Mouse (Mus musculus) retina, adult 2 months (tissue): ENCODE data around the gene Cstad.

Experiments
- DNase-seq: peaks from one replicate; pipeline ENCODE4 v3.0.0-alpha.2; 2012; ENCODE audit warnings: low read depth, low spot score

Cstad gene

DNA sequence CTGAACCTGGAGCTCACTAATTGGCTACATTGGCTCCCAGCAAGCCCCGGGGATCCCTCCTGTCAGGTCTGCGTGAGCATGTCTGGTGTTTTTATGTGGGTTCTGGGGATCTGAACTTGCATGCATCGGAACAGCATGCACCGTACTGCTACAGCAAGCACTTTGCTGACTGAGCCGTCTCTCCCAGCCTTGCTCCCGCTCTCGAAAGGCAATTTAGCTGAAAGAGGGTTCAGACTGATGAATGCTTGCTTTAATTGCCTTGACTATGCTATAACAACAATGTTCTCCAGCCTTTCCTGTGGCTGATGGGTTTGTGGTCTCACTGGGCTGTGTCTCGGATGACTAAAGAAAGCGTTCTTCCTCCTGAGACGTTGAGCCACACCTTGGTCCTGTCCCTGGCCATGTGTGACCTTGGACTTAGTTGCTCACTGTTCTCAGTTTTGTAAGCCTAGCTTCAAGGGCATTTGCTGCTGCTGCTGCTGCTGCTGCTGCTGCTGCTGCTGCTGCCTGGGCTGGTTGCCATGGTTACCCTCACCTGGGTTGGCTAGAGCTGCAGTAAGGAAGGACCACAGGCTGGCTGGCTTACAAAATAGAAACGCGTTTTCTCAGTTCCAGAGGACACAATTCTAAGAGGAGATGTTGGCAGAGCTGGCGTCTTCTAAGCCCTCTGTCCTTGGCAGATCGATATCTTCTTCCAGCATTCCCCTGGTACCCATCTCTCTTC, 34.4 kb downstream of the Cstad start:
- no peak for DNase-seq

DNA sequence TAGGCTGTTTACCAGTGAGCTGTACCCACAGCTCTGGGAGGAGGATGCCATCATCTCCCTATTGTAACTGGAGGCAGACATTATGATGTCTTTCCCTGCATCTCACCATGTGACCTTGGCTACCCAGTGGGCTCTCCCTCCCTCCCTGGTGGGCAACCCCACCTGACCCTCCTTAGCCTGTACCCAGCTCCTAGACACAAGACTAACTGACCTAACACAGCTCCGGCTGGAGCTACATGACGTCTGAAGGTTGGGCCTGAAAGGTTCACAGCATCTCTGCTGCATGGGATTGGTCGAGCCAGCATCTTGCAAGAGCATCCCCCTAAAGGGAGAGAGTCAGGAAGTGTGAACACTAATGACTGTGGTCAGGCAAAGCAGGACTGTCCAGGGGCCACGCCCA, 35.0 kb downstream of the Cstad start:
- DNase-seq, result no peak

DNA sequence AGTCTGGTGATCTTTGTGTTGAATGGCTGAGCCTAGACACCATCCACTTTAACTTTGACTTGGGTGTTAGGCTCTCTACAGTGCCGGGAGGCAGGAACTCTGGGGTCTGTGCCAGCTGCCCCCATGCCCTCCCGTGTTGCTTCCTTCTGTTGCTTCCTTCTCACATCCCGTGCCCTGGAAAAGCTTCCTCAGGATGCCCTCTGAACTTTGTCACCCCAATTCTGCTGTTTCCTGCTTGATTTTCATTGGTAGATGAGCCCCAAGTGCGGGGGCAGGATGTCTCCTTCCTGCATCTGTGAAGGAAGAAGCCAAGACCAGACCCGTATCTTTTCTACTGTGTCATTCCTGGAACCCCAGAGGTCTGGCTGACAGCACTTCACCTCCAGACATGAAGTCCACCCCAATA, 41.4 kb downstream of the Cstad start:
- DNase-seq, result no peak

DNA sequence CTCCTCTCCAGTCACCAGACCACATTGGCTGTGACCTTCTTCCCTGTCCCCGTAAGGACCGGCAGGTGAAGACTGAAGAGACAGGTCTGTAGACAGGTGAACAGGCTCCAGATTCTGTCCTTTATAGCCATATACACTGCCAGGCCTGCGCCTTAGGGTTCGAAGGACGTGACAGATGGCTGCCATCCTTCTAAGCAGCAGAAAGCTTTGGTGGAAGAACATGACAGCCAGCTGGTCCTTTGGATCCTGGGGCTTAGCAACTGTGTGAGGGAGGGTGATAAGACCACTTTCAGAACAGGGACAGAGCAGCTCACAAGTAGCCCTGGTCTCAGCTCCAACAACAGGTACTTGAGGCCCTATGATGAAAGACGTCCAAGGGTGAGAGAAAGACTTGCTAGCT, 43.2 kb downstream of the Cstad start:
- no peak for DNase-seq

DNA sequence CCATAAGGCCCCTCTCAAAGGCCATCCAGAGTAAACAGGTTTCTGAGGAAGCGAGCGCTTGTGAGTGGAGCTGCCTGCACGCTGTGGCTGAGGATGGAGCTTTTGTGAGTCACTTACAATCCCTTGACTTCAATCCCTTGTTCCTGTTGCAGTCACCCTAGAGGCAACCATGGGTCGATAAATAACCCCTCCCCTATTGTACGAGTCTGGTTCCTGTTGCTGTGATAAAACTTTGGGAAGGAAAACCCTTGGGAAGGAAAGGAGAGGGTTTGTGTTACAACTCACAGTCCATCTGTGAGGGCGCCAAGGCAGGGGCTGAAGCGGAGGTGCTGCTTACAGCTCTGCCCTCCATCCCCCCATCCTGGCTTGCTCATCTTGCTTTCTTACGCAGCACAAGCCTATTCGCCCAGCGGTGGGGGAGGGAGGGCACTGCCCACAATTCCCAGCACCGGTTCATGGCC, 45.2 kb downstream of the Cstad start:
- DNase-seq, result no peak

DNA sequence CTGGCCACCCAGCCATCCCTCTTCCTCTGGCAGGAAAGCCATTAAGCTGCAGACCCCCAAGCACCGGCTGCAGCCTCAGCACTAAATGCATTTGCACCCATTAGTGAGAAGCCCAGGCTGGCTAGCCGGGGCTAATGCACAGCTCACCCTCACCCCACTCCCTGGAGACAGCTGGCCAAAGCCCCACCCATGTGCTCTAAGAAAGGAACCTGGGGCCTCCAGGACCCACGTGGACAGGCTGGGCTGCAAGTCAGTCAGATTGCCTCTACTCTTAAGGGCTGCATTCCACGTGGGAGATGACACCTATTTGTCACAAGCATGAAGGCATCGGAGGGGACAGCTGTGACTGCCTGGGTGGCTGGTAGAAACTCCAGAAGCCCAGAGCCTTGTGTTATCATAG, 48.0 kb downstream of the Cstad start:
- no peak for DNase-seq

DNA sequence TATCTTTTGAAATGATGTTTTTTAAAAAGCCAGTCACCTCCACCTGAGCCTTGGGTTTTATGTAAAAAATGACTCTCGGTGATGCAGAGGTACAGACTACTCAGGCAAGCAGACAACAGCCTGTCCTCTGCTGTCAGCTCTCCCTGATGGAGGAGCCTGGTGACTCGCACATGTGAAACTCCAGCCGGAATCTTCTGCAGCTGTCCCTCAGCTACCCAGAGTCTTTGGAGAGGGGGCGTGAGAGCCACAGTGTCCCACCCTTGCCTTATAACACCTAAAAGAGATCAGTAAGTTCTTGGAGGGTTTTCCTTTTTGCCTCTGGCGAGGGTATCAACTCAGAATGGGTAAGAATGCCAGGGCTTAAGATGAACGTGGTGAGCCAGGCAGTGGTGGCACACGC, 48.6 kb downstream of the Cstad start:
- no peak for DNase-seq

DNA sequence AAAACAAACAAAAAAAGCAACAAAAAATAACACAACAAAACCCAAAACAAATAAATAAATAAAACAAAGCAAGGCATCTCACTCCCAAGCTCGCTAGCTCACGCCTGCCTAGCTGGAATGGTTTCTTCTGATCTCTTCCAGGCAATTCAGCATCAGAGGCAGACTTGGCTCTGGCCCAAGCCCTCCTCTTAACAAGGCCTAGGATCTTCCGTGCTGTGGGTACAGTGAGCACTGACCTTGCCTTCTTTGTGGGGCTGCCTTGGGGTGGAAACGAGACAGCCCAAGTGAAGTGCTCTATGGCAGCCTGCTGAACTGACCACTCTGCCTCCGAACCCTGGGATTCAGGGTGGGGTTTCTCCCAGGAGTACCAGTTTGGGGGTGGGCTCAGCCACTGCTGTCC, 52.0 kb downstream of the Cstad start:
- DNase-seq, result no peak

DNA sequence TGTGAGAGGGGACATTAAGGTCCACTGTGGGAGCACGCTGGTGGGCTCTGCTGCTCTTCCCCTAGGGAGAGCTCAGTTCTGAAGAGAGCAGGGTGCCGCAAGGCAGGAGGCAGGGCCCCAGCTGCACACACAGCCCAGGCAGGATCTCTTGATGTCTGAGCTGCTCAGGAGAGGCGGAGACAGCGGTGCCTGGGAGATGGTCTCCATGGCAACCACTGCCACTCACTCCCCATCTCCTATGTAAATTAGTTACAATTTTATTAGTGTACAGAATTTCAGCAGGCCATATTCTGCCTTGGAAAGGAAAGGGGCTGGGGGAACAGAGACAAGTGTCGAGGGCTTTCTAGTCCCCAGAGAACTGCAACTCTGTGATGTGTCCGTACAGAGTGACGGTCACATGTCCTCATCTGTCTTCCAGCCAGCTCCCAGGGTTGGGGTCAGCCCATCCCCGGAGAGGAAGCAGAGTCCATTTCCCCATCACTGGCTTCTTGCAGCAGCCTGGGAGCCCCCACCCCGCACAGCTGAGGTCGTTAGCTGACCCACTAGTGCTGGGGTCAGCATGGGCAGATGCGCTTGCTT, 52.6 kb downstream of the Cstad start:
- DNase-seq, result no peak

DNA sequence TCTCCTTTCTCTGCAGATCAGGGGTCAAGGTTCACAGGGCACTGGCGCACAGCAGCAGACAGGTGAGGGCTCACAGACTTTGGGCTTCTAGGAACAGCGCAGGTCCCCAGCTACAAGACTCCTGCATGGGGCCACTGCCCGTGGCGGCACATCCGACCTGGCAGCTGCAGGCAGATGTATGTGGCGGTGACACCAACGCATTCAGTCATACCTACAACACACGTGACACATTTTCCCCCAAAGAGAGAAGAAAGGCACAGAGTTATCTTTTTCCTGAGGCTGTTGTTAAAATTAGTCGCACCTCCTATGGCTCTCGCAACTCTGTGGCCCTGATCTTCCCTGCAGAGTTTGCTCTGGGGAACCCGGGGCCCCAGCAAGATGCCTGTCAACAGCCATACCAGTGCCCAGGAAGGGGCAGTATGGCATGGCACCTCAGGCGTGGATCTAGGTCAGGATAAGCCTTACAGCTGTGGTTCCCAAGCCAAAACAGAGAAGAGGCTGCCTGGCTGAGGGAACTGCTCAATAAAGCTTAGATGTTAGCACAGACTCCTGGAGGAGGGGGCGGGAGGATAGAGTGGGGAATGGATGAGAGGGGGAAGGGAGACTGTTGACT, 53.1 kb downstream of the Cstad start:
- no peak for DNase-seq

DNA sequence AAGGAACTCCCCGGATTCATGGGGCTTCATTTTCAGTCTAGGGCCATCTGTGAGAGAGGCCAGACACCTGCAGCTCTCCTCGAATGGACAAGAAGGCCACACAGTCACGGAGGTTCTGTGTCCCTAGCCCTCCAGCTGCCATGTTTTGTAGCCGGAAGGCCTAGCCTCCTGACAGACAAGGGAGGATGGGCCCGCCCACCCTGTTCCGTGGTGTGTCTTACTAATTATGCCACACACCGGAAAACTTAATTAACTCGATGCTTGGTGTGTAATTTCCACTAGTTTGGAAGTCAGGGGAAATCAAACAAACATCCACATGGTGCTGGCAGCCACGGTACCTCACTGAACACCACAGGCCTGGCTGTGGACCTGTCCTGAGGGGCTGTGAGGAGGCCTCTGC, 55.4 kb downstream of the Cstad start:
- DNase-seq, result no peak

DNA sequence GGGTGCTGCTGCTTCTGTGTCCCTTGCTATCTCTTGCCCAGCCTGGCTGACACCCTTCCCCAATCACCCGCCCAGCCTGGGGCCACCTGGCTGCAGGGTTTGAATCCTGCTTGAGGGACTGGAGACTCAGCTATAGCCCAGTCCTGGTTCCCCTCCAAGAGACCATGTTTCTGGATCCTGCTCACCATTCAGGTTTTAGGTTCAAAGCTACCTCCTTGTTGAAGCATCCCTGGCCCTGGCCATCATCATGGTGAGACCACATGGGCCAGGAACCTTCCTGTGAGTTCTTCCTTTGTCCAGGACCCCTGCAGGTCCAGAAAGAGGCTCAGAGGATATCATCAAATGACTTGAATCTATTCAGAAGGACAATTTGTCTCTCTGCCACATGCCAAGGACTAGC, 57.0 kb downstream of the Cstad start:
- no peak for DNase-seq

DNA sequence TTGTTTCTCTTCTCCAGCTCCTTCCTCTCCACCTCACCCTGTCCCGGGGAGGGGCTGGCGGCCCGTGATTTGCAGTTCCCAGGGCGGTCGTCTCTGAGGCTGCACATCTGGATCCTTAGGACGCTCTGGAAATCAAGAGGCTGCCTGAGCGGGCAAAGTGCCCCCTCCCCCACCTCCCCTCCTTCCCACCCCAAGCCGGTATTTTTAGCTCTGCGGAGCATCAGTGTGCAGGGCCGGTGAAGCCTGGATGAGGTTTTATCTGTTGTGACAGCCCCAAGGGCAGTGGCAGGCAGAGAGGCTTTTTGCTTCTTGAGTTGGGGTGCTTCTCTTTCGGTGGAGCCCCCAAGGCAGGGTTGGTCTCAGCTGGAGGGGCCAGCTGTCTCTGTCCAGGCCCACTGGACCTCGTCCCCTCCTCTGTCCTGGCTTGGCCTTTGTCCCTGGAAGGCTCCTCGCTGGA, 57.8 kb downstream of the Cstad start:
- no peak for DNase-seq

DNA sequence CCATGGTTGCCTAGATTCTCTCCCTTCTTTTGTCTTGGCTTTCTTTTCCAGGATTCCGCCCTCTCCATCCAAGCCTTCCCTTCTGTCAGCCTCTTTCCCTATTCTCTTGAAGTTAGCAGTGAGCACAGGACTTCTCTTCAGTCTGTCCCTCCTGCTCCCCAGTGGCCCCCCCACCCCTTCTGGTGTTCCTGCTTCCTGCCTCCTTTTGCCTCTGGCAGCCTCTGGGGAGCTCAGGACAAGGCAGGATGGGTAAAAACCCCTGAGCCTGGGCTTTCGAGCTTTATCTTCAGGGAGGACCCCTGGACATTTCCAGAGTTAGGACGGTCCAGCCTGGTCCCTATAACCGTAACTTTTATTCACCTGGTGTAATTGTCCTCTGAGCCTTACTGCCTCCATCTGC, 58.2 kb downstream of the Cstad start:
- DNase-seq, result no peak

DNA sequence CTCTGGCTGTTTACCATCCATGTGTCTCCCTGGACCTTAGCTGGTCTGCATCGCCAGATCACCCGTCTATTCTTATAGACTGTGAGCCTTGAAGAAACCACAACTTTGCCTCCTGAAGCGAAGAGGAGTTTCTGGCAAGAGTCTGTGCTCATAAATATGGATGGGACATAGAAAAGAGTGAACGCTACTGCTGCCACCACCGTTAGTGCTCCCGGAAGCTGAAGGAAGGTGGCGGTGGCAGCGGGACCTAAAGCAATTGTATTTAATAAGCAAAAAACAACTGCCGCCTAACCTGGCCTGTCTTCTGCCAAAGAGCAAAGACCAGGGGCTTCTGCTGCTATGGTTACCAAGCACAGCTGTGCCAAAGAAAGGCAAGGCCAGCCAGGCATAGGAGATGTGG, 59.3 kb downstream of the Cstad start:
- DNase-seq, result no peak

DNA sequence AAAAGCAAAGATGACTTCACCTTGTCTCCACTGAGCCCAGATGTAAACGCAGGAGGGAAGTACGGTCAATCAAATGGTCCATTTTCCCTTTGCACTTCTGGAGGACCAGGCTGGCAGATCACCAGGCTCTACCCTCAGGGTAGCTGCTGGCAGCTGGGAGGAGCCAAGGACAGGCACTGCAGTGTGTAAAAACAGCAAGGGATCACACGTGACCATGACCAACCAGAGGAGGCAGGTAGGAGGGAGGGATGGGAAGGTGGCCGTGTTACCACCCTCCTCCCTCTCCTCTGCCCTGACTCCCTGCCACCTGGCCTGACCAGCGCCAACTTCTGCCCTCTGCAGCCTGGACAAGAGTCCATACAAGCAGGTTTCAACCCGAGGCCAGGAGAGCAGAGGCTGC, 59.7 kb downstream of the Cstad start:
- no peak for DNase-seq

DNA sequence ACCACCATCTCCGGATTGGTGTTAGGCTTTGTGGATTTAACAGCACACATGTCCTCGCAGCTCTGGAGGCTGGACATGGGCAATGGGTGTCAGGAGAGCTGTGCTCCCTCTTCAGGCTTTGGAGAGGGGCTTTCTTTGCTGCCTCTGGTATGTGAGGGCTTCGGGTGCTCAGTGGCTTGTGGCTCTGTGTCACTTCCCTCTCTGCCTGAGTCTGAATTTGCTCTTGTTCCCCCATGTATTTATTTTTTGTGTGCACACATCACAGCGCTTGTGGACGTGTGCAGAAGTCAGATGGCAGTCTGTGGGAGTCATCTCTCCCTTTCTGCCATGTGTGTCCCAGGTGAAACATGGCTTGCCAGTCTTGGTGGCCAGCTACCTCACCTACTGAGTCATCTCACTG, 60.9 kb downstream of the Cstad start:
- DNase-seq, result no peak

DNA sequence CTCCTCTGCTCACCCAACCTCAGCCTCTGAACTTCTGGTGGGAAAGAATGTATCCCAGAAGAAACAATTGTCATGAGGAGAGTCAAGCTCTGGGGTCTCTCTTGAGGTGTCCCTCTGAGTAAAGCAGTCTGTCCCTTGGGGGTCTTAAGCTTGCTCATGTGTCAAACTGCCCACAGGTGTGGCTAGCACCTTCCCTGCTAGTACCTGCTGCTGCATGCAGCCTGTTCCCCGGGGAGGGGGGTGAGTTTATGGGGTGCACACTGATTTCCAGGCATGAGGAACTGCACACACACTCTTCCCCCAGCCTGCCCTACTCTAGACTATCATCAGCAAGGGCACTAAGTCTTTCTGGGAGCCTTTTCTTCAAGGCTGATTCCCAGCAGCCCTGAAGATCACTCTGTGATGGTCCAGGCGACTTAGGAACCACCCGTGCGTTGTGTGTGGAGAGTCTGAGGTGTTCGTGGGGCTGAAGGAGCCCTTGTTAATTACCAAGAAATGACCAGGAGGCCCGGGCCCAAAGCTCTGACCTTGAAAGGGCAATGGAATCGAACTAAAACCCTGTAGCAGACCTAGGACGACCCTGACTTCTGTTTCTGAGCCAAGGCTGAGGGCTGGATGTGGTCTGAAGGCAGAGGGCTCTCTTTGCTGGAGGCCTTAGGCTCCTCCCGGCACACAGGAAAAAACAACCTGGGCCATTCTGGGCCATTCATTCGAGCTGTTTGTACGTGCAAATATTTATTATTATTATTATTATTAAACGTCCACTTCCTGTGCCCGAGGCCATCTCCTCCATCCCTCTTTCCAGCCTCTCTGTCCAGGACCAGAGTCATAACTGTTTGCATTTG, 62.1 kb downstream of the Cstad start:
- DNase-seq, result no peak

DNA sequence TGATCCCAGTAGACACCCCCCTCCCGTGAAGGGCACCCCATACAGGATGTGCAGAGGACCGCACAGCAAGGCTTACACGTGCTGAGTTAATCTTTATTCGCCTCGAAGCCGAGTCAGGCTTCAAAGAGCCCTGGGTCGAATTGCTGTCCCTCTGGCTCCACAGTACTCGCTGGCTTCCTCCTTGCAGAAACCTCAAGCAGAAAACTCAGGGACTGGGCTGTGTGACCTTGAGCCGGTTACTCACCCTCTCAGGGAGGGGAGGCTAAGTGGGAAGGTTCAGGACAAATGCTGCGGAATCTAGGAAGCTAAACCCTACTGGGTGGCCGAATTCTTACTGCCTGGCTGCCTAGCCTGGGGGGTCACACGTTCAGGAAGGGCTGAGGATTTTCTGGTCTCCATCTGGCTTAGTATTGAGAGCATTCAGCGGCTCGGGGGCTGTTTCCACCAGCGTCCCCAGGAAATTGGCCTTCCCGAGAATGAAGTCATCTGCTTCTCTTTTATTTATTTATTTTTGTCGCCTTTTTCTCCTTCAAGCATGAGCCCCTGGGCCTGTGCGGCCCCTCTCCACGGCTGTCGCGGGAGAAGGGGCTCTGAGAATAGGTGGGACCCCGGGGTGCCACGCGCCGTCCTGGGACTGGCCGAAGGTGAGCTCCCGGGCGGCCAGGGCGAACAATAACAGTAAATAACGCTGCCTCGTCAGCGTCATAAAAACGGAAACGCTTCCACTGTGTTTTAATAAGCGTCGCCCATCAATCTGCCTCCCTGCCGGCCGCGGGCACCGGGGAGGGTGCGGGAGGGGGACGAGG, 63.0 kb downstream of the Cstad start:
- DNase-seq, result no peak

DNA sequence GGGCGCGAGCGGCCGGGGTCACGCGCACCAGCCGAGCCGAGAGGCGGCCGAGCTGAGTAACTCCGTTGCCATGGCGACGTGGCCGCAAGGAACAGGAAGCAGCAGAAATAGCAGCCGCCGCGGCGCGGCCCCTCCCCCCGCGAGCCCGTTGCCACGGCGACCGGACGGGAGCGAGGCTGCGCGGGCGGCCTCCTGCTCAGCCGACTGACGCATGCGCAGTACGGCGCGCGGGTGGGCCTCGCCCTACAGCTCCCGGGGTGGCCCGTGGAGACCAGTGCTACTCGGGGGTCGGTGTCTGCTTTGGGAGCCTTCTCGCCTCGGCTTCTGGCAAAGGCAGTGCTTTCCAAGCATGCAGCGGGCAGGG, 63.6 kb downstream of the Cstad start:
- DNase-seq, result peak; percentile 92
